Mouse (Mus musculus): ENCODE results near the gene Lrch1.

Lrch1 gene

GRCm38 (mm10) chr14:74919132-74919531 is 28.5 kb downstream of the Lrch1 start:
- peak; percentile 52 to 61 for DNase-seq

GRCm38 (mm10) chr14:74918521-74919103 is 29.1 kb downstream of the Lrch1 start:
- peak; percentile 61 to 68 for DNase-seq

DNA sequence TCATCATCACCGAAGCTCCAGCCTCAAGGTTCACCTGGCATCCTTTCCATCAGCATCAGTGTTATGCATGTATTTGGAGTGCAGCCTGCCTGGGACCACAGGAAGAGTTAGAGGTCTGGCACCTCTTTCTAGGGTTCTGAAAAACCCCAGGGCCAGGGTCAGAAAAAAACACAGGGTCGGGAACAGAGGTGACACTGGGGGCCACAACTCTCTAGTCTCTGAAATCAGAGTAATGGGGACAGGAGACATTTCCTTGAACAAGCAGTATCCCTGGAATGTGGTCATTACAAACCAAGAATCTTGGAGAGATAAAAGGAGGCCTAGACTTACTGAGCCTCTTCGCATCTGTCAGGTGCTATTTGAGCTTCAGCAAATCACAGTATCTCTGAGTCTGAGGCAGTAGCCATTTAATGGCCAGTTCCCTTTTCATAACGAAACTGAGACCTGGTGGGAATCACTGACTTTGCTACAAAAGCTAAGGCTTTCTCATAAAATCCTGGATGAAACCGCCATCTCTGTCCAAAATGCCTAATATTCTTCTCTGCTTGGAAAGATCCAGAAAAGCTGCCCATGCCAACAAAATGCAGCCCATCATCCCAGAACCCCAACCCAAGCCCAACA is 30.1 kb downstream of the Lrch1 start:
- DNase-seq = peak in 1 of 2 experiments; percentile 40

- DNase-seq = no peak
These were observed 31.0 kb downstream of the Lrch1 start for GRCm38 (mm10) chr14:74916691-74917090.

GRCm38 (mm10) chr14:74916075-74916474 is 31.6 kb downstream of the Lrch1 start:
- DNase-seq = no peak

- DNase-seq = no peak
These were observed 32.0 kb downstream of the Lrch1 start for GRCm38 (mm10) chr14:74915658-74916057.

DNA sequence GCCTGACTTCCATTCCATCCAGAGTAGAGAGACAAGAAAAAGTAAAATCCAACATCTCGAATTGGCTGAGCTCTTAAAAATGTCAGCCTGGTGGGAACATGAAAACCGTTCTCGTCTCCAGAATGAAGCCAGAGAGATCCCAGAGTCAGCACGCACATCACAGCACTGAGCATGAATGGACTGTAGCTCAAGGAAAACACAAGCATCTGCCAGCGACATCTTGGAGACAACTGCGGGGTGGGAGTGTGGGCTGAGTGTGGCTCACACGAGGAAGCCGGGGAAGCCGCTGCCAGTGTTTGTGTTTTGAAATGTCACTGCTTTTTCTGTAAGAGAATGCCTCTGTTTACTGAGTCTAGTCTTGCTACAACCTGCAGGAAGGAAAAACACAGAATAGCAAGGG is 32.7 kb downstream of the Lrch1 start:
- DNase-seq = no peak

- DNase-seq = no peak
These were observed 34.1 kb downstream of the Lrch1 start for GRCm38 (mm10) chr14:74913381-74914230.

- DNase-seq = no peak
These were observed 37.3 kb downstream of the Lrch1 start for GRCm38 (mm10) chr14:74910363-74910762.

DNA sequence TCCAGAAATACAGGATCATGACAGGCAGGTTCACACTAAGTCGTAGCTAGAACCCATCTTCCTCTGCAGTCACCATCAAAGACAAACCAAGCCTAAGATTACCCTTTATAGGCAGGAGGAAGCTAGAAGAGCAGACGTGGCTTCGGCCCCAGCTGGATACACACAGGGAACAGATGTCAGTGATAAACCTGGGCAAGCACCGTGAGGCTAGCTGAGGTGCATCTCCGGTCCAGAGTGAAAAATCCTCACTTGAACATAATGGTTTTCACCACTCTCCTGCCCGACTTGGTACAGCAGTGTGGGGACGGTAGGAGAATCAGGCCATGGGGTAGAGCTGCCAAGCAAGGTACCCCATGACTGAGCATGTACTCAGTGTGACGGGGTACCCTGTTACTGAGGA is 38.7 kb downstream of the Lrch1 start:
- DNase-seq = peak; percentile 69 to 73

DNA sequence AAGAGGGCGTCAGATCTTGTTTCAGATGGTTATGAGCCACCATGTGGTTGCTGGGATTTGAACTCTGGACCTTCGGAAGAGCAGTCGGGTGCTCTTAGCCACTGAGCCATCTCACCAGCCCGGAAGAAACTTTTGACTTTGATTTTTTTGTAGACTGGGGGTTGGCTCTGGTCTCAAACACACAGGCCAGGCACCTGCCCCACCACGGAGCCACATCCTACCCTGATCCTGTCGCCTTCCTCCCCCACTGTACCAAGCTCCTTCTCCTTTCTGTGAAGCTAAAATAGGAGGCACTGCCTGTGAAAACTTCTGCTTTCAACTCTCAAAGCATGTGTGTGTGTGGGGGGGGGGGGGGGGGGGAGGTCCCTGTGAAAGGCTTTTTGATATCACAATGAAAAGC is 39.4 kb downstream of the Lrch1 start:
- DNase-seq = peak; percentile 77 to 80

DNA sequence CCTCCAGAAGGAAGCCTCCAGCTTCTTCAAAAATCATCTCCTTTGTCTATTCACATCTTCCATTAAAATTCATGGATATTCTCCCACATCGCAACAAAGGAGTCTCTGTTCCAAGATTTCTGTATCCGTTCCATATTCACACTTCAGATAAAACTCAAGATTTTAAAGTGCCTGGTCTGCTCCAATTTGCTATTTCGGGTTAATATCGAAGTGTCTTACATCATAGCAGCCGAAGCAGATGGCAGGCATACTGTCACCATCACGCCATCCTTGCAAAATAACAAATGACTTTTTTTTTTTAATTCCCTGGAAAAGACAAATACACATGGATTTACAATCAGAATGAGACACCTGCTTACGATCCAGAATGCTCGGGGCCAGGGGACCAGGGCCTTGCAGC is 40.0 kb downstream of the Lrch1 start:
- DNase-seq = no peak

GRCm38 (mm10) chr14:74905990-74906389 is 41.7 kb downstream of the Lrch1 start:
- DNase-seq = peak; percentile 56 to 68

DNA sequence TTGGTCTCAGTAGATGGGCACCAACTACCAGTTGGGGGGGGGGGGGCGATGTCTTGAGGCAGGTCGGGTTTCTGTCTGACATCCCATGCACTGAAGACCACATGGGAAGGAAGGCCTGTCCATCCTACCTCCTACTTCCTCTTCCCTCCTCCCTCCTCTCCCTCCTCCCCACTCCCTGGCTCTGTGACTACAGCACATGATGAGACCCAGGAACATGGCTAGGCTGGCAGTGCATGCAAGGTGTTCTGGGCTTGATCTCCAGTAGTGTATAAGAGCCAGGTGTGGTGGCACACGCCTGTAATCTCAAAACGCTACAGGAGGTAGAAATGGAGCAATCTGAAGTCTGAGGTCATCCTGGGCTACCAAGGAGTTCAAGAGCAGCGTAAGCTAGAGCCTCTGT is 43.2 kb downstream of the Lrch1 start:
- DNase-seq = no peak

- no peak for DNase-seq
These were observed 44.6 kb downstream of the Lrch1 start for GRCm38 (mm10) chr14:74903047-74903446.

GRCm38 (mm10) chr14:74900705-74901369 is 46.8 kb downstream of the Lrch1 start:
- no peak for DNase-seq

DNA sequence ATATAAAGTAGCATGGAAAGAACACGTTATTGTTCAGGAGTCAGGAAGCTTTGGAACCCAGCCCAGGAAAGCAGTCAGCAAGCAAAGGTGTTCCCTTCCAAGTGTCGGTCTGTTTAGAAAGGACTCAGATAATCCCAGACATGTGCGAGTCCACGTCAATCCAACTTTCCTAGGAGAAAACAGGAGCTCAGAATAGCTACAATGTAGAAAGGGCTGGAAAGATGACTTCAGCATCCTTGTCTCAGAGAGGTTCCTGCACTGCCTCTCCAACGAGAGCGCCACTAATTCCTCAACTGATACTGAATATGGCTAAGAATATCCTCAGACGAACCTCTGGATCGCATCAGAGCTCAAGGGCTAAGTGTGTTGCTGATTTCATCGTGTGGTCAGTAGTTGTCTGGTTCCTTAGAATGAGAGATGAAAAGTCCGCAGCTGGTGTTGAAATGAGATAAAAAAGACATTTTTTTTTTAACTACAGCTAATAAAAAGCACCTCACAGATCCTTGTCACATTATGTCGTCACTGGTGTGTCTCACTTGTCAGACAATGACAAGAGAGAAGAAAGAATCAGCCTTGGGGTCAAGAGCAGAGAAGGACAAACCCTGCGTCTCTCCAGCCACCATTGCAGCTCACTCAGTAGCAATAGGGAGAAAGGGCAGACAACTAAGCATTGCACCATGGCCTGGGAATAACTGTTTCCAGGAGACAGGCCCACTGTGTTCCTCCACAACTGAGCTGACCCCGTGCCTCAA is 47.5 kb downstream of the Lrch1 start:
- DNase-seq = no peak

DNA sequence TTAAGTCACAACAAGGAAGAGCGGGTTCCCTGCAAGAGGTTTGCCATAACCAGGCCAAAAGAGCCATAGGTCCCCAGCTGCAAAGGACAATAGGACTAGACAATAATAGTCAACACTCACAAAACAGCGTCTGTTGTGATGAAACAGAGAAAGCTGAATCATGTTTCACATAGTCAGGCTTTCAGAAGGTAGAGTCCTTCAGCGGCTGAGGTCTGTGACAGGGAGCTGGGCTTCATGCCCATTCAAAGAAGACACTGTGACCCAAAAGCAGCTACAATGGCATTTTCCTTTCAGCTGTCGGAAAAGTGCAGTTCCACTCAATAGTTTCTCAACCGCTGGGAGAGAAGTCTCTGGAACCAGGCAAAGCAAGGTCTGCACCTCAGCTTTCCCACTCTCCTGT is 48.7 kb downstream of the Lrch1 start:
- no peak for DNase-seq

- DNase-seq = no peak
These were observed 54.0 kb downstream of the Lrch1 start for GRCm38 (mm10) chr14:74893693-74894092.

- no peak for DNase-seq
These were observed 54.5 kb downstream of the Lrch1 start for GRCm38 (mm10) chr14:74893085-74893648.

- no peak for DNase-seq
These were observed 58.4 kb downstream of the Lrch1 start for GRCm38 (mm10) chr14:74889304-74889703.

DNA sequence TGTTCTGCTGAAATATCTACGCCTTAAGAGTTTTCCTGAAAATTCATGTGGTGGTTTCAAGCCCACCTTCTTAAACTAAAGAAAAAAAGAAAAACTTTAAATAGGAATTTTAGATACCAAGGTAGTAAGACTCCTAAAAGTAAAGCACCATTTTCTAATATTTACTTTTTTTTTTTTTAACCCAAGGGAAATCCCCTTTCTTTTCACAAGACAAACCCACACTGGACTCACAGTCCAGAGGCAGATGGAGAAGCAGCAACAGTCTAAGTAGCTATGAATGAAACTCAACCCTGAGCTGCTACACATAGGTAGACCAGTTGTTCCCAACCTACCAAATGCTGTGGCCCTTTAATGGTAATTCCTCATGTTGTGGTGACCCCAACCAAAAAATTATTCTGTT is 59.6 kb downstream of the Lrch1 start:
- no peak for DNase-seq
